Mouse (Mus musculus): ENCODE measurements around the gene Vps37c. TPM values are rescaled to one million over a fixed set of nuclear protein-coding genes. Genes with fewer than 3 reads are reported as not detected.

Gene Vps37c
- total and polyA plus RNA-seq, 3 experiments = 8.1 to 11.9 TPM; not detected in 1

GRCm38 (mm10) chr19:10698131-10698991, 9.8 kb downstream of the Vps37c start:
- DNase-seq (ENCODE audit: low read depth, low spot score) = no peak
- no peaks in the 10 kb centered on the region for H3K4me1 ChIP-seq (ENCODE audit: control insufficient read depth in 1 of 2, insufficient read depth in 2 of 2, low read length in 2 of 2)
- no peaks in the 10 kb centered on the region for H3K27me3 ChIP-seq (ENCODE audit: control insufficient read depth in 1 of 2, insufficient read depth in 2 of 2, low read length in 2 of 2)
- TF ChIP-seq MXI1 (IDR thresholded peaks at IDR 0.05; ENCODE audit: low read depth, low read length) = no peak
- no peak for TF ChIP-seq NRF1 (IDR thresholded peaks at IDR 0.05; ENCODE audit: insufficient read depth, low read depth, low read length, poor library complexity, severe bottlenecking)
- TF ChIP-seq NELFE (IDR thresholded peaks at IDR 0.05; ENCODE audit: low read depth, low read length) = no peak
- TF ChIP-seq KAT2A (conservative IDR thresholded peaks at IDR 0.05; ENCODE audit: low read depth, low read length) = no peak
- TF ChIP-seq RCOR1 (IDR thresholded peaks at IDR 0.05; ENCODE audit: low read depth, low read length) = no peak
- no peak for TF ChIP-seq ETS1 (IDR thresholded peaks at IDR 0.05; ENCODE audit: low read depth, low read length)
- TF ChIP-seq MAFK (IDR thresholded peaks at IDR 0.05; ENCODE audit: borderline replicate concordance, low read depth, low read length) = no peak
- TF ChIP-seq ZNF384 (IDR thresholded peaks at IDR 0.05; ENCODE audit: low read depth, low read length) = no peak
- no peak for TF ChIP-seq MYB (IDR thresholded peaks at IDR 0.05; ENCODE audit: low read depth, low read length)
- TF ChIP-seq ZKSCAN1 (IDR thresholded peaks at IDR 0.05; ENCODE audit: low read depth, low read length) = no peak
- no peak for TF ChIP-seq BHLHE40 (IDR thresholded peaks at IDR 0.05; ENCODE audit: borderline replicate concordance, low read depth, low read length)
- no peak for TF ChIP-seq ZC3H11A (IDR thresholded peaks at IDR 0.05; ENCODE audit: low read depth, low read length)
- TF ChIP-seq MYC (IDR thresholded peaks at IDR 0.05; ENCODE audit: low read depth, low read length) = no peak
- no peak for TF ChIP-seq ELF1 (IDR thresholded peaks at IDR 0.05; ENCODE audit: low read depth, low read length)
- TF ChIP-seq GABPA (IDR thresholded peaks at IDR 0.05; ENCODE audit: low read depth, low read length) = no peak
- no peaks in the 10 kb centered on the region; a peak in 1 of 4 replicates for H3K36me3 ChIP-seq (ENCODE audit: control insufficient read depth in 1 of 2, insufficient read depth in 2 of 2, low read length in 2 of 2)
- no peaks in the 10 kb centered on the region for H3K9me3 ChIP-seq (replicated peaks; ENCODE audit: insufficient read depth, low read length)
- H3K9ac ChIP-seq (ENCODE audit: control insufficient read depth, low read depth, low read length, poor library complexity, severe bottlenecking) = no peak overlapping the region
- no peak overlapping the region for H3K4me3 ChIP-seq (ENCODE audit: control insufficient read depth in 1 of 2, insufficient read depth in 1 of 2, low read depth in 2 of 2, low read length in 2 of 2)
- no peaks in the 10 kb centered on the region; the same call in none of the 2 replicates for H3K79me2 ChIP-seq (ENCODE audit: control insufficient read depth, insufficient read depth, low read length, poor library complexity)
- no peak overlapping the region for H3K27ac ChIP-seq (ENCODE audit: control insufficient read depth, low read depth, low read length)

GRCm38 (mm10) chr19:10699851-10700250, 11.3 kb downstream of the Vps37c start:
- no peaks in the 10 kb centered on the region for H3K27me3 ChIP-seq (ENCODE audit: control insufficient read depth in 1 of 2, insufficient read depth in 2 of 2, low read length in 2 of 2)
- H3K9me3 ChIP-seq (replicated peaks; ENCODE audit: insufficient read depth, low read length) = no peaks in the 10 kb centered on the region
- no peak for DNase-seq (ENCODE audit: low read depth, low spot score)
- no peaks in the 10 kb centered on the region for H3K4me1 ChIP-seq (ENCODE audit: control insufficient read depth in 1 of 2, insufficient read depth in 2 of 2, low read length in 2 of 2)
- no peak overlapping the region for H3K4me3 ChIP-seq (ENCODE audit: control insufficient read depth in 1 of 2, insufficient read depth in 1 of 2, low read depth in 2 of 2, low read length in 2 of 2)
- TF ChIP-seq GATA1 (IDR thresholded peaks at IDR 0.05; ENCODE audit: low read depth, low read length) (no peak), MXI1 (IDR thresholded peaks at IDR 0.05; ENCODE audit: low read depth, low read length) (no peak), EP300 (IDR thresholded peaks at IDR 0.05; ENCODE audit: low read depth in 1 of 2, low read length in 2 of 2) (no peak), MEF2A (IDR thresholded peaks at IDR 0.05; ENCODE audit: extremely low read depth, insufficient replicate concordance, low read depth, low read length, poor library complexity, severe bottlenecking) (no peak), ZNF384 (IDR thresholded peaks at IDR 0.05; ENCODE audit: low read depth, low read length) (no peak), SIN3A (IDR thresholded peaks at IDR 0.05; ENCODE audit: low read length) (no peak), CHD2 (IDR thresholded peaks at IDR 0.05; ENCODE audit: low read length) (no peak), MAX (IDR thresholded peaks at IDR 0.05; ENCODE audit: low read length) (no peak), ZMIZ1 (IDR thresholded peaks at IDR 0.05; ENCODE audit: low read depth, low read length) (no peak), NELFE (IDR thresholded peaks at IDR 0.05; ENCODE audit: low read depth, low read length) (no peak), RCOR1 (IDR thresholded peaks at IDR 0.05; ENCODE audit: low read depth, low read length) (no peak), TCF12 (IDR thresholded peaks at IDR 0.05; ENCODE audit: low read depth, low read length) (no peak), UBTF (IDR thresholded peaks at IDR 0.05; ENCODE audit: borderline replicate concordance, insufficient read depth, low read depth, low read length) (no peak), POLR2A (IDR thresholded peaks at IDR 0.05; ENCODE audit: control insufficient read depth in 1 of 2, insufficient read depth in 1 of 2, low read depth in 1 of 2, low read length in 2 of 2, poor library complexity in 1 of 2) (no peak), TBP (IDR thresholded peaks at IDR 0.05; ENCODE audit: low read depth, low read length) (no peak), USF1 (IDR thresholded peaks at IDR 0.05; ENCODE audit: low read depth, low read length) (no peak), MYB (IDR thresholded peaks at IDR 0.05; ENCODE audit: low read depth, low read length) (no peak)
- no peaks in the 10 kb centered on the region for H3K36me3 ChIP-seq (ENCODE audit: control insufficient read depth in 1 of 2, insufficient read depth in 2 of 2, low read length in 2 of 2)
- no peak overlapping the region for H3K27ac ChIP-seq (ENCODE audit: control insufficient read depth, low read depth, low read length)
- H3K9ac ChIP-seq (ENCODE audit: control insufficient read depth, low read depth, low read length, poor library complexity, severe bottlenecking) = no peak overlapping the region
- H3K79me2 ChIP-seq (ENCODE audit: control insufficient read depth, insufficient read depth, low read length, poor library complexity) = no peaks in the 10 kb centered on the region; the same call in none of the 2 replicates

All from MEL (cell line).